Mouse (Mus musculus) frontal cortex, adult (tissue): Measurements from ENCODE around the gene Wapl.

Experiments used
- ATAC-seq: cut with Nextera tagmentation; 2 replicates; pipeline ENCODE4 v1.9.2; 2017; ENCODE audit warnings: mild to moderate bottlenecking, moderate library complexity, mixed read lengths; ENCODE audit not compliant: low TSS enrichment

Wapl gene

DNA sequence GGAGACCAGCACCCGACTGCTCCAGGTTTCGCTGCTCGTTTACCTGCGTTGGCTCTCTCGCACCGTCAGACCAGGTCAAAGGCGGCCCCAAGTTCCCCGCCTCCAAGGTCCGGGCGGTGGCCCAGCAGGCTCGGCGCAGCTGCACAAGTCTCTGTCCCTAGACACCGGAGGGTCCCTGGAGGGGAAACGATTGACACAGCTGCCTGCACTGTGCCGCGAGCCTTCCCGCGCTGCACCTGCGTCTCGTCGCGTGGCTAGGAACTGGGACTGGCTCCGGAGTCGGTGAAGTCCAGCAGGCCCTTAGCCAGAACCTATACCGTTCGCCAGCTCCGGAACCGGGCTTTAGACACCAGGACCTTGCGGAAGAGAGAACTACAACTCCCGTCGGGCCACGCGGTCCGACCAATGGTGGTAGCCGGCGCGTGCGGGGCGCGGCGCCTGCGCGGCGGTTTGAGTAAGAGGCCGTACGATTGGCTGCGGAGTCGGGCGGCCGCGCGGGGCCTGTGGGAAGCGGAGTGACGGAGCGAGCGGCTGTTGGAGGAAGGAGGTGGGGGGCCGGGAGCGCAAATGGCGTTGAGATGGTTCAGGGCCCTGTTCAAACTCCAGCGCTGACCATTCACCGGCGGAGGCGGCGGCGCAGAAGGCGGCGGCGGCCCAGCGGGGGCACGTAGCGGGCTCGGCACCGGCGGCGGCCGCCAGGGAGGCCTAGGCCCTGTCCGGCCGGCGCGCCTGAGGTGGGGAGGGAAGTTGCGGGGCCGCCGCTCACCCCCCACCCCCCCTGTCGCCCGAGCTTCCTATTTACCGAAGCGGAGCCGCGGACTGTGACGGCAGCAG, at the start of gene Wapl:
Gene Wapl, plus strand, starts transcription at position 534 of the 834 bp plus-strand sequence.
- ATAC-seq = peak; percentile 99

DNA sequence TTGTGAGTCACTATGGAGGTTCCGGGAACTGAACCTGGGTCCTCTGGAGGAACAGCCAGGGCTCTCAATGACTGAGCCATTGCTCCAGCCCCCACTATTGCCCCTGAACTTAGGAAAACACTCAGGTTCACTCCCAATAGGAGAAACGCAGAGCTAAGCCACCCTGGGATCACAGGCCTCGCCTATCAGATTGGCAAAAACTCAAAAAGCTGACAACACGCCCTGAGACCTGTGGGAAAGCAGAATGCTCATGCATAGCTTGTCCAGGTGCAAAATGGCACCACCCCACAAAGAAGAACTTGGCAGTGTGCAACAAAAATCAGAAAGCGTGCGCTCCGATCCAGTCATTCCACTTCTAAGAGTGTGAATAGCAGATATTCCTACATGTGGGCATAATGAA, 46.9 kb upstream of the Wapl start:
- no peak for ATAC-seq

DNA sequence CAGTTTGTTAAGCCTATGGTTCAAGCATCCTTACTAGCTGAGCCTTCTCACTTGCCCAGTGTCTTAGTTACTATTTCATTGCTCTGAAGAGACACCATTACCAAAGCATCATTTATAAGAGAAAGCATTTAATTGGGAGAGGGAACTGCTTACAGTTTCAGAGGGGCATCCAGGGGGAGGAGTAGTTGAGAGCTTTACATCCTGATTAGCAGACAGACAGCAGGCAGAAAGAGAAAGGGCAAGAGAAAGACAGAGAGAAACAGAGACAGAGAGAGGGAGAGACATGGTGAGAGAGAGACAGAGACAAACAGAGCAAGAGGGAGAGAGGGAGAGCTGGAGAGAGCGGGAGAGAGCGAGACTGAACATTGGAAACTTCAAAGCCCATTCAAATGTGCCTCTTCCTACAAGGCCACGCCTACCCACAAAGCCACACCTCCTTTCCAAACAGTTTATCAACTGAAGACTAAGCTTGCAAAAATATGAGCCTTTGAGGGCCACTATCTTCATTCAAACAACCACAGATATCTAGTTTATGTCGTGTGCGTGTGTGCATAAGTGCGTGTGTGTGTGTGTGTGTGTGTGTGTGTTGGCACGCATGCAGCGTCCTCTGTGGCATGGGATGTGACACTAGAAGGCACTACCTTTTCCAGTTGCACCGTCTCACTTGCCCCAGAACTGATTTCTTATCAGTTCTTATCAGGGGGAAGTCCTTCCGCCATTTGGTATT, 40.8 kb upstream of the Wapl start:
- ATAC-seq = no peak

DNA sequence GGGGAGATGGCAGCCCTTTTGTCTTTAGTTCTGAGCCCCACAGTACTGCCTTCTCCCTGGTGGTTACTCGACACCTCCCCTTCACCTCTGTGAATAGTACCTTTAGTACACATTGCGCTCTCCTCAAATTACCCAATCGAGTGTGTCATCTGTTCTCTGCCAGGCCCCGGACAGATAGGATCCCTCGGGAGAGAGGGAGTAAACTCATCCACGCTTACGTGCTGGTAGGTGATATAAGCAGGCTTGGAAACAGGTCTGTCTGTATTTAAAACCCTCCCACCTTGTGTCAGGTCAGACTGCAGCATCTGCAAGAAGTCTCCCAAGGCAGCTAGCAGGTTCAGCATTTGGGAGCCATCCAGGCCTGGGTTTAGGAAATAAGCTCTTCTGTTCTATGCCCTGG, 38.5 kb upstream of the Wapl start:
- ATAC-seq = no peak

DNA sequence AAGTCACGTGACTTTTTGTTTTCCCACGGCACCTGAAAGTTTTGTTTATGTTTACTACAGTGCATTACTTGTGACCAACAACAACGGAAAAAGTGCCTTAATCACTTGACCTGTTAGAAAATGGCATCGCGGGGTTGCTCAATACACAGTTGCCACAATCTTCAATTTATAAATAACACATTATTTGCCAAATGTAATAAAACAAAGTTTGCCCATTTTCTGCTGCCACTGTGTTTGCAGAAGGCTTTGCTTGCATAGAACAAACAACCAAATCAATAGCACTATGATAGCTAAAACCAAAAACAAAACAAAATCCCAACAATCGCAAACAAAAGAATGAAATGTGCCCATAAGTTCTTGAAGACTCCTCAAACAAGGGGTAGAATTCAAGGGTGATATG, 38.0 kb upstream of the Wapl start:
- ATAC-seq = no peak

DNA sequence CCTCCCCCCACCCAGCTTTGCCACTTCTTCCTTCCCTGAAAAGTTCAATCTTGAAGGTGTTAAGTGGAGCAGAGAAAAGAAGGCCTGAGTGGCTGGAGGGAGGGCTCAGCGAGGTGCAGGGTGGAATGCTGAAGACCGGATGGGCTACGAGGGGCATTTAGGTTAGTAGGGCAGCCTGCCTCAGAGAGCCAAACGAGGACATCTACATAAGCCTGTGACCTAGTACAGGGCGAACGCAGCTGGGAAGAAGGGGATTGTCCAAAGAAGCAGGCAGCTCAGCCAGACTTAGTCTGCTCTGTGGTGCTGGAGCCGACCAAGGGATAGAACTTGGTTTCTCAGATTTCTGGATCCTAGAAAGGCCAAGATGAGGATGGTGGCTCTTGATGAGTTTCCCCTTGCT, 29.6 kb upstream of the Wapl start:
- ATAC-seq = no peak

DNA sequence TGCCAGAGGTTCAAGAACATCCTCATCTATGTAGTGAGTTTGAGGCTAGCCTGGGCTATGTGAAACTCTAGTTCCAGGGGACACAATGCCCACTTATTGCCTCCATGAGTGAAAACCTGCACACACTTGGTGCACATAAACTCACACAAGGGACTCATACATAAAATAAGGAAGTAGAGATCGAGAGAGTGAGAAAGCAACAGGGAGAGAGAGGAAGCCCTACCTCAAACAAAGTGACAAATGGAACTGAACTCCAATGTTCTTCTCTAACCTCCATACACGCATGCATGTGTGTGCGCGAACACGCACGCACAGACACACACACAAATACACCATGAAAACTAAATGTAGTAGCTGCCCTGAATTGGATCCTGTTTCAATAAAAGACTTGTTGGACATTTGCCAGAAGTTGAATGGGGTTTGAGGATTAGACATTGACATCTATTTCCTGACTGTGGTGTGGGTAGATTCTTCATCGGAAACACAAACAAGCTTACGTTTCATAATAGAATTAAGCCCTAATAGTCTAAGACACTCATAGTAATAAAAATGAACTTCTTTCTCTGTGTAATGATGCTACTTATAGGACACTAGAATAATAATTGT, 25.8 kb upstream of the Wapl start:
- no peak for ATAC-seq

DNA sequence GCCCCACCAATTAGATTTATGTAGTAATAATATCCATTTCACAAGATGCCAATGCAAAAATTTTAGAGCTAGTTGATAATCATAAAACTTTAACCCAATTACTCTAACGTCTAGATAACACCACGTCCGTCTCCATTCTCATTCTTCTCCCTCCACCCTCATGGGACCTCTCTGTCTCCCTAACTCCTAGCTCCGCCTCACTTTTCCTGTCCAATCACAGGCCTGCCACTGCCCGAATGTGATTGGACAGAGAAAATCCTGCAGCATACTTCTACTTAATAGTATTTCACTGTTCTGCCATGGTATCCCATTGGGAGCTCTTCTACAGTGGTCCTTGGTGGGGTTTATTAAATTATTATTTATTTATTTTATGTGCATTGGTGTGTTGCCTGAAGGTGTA, 16.6 kb upstream of the Wapl start:
- ATAC-seq = no peak

DNA sequence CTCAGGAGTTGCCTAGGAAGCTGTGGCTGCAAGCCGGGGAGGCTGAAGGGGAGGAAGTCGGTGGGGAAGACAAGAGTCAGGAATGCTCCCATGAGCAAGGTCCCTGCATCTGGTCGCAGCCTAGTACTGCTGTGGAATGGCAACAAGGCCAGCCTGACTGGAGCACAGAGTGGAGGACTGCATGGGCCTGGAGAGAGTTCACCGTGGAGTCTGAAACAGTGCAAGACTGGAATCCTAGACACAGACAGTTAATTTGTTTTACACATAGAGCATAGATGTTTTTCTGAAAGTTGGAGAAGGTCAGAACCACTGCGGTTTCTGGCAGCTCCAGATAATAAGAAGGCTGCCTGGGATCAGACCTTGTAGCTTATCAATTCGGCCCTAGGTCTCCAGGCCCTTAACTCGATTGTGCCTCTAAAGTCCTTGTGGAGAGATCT, 13.4 kb upstream of the Wapl start:
- no peak for ATAC-seq

DNA sequence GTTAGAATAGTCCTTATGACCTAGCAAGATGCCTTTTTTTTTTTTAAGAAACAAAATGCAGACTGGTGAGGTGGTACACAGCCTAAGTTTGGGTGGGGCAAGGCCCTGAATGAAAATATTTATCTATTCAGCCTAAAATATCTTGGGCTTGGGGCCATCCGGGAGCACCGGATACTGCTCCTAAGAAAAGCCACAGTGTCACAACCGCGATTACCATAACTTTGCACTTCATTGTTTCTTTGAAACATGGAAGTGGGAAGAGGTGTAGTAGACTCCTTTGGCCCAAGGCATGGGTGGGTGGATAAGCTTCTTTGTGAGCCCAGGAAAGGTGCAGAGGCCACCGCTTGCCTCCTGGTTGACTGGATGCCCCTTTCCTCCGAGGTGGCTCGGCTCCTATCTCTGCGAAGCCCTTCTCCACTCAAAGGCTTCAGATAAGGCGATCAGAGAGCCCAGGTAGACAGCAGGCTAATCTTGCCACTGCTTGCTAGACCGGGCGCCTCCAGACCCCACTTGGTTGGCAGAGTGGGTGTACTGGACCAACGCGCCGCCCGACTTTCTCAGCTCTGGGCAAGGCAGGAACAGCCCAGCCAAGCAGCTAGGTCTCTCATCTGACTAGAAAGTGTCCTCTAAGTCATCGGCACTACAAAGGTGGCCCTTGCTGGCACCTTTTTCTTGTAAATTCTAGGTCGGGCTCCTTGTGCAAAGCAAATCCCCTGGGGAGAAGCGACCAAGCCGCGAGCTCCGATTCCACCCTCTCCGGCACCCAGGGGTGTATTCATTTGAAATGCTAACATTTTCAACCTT, 12.7 kb upstream of the Wapl start:
- ATAC-seq = peak; percentile 41; the same call in 1 of the 2 replicates

DNA sequence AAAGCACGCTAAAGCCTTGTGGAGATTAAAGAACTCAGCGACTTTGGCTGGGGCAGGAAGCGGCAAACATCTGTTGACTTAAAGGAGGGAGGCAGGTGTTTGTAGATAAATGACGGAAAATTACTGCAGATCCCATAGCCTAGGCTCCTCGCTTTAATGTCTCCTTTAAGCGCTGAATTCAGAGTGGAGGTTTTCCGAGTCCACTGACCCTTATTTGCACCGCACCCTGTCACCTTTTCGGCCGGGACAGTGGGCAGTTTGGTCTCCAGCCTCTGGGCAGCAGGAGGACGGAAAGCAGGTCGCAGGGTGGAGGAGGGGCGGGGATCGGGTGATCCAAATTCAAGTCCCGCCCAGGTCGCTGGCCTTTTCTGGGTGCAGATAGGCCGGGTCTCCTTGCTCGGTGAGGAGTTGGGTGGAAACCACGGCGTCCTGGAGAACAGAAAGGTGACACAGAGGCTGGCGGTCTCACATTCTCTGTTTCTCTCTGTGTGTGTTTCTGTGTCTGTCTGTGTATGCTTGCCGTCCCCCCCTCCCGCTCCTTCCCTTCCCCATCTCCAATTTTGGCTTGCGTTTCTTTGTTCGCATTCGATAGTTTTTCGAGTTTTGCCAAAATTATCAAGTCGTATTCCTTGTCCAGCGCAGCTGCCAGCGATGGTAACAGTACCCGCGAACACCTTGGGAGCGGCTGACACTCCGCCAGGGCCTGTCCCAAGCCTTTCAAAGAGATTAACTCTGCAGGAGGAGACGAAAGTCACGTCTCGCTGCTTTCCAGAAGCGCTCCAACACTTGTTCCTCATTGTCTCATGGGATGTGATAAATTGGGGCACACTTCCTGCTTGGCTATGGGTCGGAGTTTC, 11.9 kb upstream of the Wapl start:
- peak; percentile 44 for ATAC-seq

DNA sequence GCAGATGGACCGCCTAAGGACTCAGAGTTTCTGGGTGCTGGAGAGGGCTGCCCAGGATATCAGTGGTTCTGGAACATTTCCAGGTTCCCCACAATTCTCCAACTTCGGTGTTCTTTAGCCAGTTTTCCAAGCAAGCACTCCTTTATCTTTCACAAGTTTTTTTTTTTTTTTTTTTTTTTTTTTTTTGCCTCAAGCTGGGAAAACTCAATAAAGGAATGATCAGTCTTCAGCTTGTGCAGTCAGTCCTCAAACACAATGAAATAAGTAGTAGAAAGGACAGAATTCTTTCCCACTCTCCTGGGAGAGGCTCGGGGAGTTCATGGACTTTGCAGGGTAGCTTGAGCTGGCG, 11.3 kb upstream of the Wapl start:
- ATAC-seq = no peak

DNA sequence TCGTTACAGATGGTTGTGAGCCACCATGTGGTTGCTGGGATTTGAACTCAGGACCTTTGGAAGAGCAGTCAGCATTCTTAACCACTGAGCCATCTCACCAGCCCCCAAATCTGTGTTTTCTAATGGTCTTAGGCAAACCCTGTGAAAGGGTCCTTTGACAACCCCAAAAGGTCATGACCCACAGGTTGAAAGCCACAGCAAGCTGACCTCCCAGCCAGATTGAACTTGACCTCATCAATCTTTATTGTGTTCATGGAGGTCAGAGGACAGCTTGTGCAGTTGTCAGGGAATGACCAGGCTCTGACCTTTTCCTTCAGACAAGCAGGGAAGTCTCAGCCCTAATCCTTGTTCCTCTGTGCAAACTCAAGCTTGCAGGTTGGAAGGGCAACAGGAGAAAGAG, 10.3 kb upstream of the Wapl start:
- ATAC-seq = no peak

DNA sequence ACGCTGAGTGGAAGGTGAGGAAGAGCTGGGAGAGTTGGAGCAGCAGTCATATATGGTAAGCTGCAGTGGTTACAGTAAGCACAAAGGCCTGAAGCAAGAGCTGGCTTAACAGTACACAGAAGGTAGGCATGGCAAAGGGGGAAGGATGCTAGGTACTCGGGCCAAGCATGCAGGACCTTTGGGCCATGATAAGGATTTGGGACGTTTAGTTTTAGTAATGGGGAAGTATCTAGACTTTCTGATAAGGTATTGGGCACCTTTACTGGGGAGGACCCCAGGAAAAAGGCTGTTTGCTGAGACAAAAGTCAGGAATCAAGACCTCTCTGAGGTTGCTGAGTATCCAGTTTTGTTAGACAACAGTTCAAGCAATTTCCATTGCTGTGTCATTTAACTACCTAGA, 4.6 kb upstream of the Wapl start:
- no peak for ATAC-seq

DNA sequence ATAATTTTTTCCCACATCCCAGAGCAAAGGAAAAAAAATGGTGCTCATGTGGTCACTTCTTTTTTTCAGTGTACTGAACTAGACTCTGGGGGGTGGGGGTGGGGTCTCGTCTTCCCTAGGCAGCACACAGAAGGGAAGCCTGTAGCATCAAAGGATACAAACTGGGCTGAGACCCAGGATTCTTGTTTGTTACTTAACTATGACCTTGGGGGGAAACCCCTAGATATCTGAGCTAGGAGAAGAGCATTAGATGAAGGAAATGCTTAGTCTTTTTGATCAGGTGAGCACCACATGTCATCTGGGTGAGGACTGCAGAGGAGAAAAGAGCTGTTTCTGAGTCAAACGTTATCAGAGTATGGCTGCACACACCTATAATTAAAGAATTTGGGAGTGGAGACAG, 3.5 kb upstream of the Wapl start:
- ATAC-seq = no peak

DNA sequence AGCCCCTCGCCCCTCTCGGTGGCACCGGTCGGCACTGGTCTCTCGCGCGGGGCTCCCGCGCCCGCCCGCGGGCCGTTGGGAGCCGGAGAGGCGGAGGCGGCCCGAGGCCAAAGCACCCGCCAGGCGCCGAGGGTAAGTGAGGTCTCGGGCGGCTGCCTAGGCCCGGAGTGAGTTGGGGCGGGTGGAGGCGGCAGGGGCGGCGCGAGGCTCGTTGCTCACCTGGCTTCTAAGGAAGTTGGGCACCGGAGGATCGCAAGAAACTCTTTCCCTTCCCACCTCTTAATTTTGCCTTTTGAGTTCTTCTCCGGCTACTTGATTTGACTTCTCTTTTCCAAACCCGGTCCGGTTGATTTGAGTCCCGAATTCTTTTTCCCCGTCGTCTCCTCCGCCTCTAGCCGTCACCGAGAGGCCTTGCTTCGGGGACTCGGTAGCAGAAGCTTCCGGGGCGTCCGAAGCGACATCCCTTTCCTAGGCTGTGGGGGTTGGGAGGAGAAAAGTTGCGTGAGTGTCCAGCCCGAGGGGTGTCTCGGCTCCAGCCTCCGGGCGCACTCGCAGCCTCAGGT, 582 bp downstream of the Wapl start:
- ATAC-seq = peak; percentile 16

DNA sequence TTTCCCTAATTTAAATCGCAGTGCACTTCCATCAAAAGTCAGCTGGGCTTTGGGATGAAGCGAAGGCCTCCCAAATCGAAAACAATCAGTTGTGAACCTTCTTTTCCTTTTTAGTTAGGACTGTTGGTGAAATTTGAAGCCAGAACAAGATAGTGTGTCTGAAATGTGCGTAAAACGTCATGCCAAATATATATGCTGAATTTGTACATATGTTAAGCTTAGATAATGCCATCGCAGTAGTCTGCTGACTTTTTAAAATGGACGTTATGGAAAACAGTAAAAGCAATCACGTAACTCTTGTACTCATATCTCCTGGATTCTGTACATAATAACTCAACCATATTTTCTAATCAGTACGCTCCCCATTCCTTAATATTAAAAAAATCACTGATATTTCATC, 1.2 kb downstream of the Wapl start:
- ATAC-seq = no peak

DNA sequence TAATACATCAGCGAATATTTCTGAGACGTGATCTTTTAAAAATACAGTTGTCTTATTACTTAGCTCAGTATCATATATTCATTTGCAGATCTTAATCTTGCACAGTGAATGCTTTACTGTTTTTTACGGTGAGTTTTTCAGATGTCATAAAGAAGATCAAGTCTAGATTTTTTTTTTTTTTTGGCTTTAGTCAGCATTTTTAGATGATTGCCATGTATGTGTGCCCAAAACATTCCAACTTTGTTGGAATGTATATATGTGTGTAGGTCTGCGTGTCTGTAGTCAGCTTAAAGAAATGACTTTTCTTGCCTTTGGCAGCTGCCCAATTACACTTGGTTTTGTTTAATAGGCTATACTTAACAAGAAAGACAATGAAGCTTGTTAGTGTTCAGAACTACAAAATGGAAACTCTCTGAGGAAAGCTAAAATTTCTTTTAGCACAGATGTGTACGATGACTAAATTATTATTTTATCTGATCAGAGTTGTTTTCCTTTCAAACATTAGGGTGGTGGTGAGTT, 1.7 kb downstream of the Wapl start:
- ATAC-seq = no peak

DNA sequence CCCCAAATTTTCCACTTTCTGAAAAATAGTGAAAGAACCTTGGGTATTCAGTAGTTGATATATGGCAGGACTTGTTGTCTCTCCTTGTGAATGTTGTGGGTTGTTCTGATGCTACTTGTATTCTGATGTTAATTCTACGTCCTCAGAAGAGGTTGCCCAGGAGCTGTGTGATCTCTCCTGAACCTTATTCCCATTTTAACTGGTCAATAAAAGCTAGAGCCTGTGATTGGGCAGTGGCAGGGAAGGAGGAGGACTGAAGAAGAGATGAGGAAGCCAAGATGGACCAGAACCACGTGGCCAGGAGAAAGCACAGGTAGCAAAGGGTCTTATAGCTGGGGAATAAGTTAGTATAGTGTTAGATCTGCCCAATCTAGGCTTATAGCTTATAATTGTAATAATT, 7.1 kb downstream of the Wapl start:
- ATAC-seq = no peak

DNA sequence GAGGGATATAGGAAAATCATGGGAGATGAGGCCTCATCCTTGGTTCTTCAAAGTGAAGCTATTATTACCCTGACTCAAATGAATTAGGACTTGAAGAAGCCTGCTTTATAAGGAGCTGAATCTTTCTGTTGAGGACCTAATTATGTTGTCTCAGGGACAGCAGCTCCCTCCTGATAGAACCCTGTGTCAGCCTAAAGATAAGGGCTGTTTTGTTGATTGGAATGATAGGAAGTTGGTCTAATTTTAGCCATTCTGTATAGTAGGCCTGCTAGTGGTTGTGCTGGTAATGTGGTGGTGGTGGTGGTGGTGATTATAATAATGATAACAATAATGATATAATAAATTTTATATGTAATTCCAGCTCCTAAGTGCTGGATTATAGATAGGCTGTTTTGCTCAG, 11.3 kb downstream of the Wapl start:
- no peak for ATAC-seq

DNA sequence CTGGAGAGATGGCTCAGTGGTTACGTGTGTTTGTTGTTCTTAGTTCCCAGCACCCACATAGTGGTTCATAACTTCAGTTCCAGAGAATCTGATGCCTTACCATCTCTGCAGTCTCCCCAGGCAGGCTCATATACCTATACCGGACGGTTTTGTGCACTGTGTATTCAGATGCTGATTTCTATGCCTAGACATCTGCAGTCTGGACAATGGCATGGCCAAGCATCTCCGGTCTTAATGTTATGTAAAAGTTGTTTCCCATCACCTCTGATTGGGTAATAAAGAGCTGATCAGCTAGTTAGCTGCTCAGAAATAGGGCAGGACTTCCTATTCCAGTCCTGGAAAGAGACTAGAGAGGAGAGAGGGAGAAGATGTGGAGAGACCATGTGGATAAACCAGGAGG, 20.2 kb downstream of the Wapl start:
- ATAC-seq = no peak
